17 mouse cellular contexts compared by ENCODE assay signal in the genomic region with DNA sequence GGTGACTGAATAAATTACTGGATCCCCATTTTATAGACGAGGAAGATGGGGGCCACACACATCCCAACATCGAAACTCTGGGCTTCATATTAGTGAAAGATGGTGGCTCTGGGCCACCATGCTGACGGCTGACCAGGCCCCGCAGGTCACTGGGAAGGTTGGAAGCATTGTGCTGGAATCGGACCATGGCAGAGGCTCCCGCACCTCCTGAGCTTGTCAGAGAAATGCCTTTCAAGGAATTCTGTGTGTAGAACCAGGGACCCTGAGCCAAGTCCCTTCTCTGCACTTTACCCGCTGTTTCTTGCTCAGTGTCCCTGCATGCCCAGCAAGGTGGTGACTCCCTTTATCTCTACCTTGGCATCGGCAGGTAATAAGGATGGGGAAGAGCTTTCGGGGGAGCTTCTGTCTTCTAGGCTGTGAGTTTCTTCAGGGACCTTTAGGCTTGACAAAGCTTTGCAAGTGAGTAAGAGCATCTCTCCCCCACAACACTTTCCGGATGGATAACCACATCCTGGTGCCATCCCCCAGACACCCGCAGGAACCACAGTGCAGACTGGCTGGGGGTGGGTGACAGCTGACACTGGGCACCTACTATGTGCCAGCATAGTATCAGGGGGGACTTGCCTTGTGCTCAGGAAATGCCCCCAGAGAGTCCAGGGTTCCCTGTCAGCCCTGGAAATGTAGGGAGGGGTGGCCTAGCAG. TPM values are rescaled to one million over a fixed set of nuclear protein-coding genes. Genes with fewer than 3 reads are reported as not detected.
A peak's percentile ranks its signal among the peaks of the same experiment; 100 is the strongest.
DNase-seq lines count a peak whose midpoint lies in the region; ATAC-seq lines count a peak whose summit lies in the region.
"Had no signal": no experiment of that assay in that cellular context is flagged by ENCODE, and none has a peak within 500 bp of the region (broad histone marks: within the 10 kb centered on the region; RNA-seq: fewer than 3 reads in every experiment).

No protein-coding gene starts in this region.

- no peak overlapping the region for H3K27ac ChIP-seq in hindbrain, embryonic 13.5 days
- H3K27ac ChIP-seq: forebrain, embryonic 15.5 days; heart, adult 2 months; kidney, postnatal 0 days; liver, embryonic 14.5 days had no signal

- 74% methylated on average over 11 of the region's 11 CpGs for WGBS in hindbrain, embryonic 13.5 days

- H3K4me3 ChIP-seq in hindbrain, embryonic 13.5 days = no peak overlapping the region
- H3K4me3 ChIP-seq: heart, adult 2 months had no signal

- H3K36me3 ChIP-seq in hindbrain, embryonic 13.5 days = no peaks in the 10 kb centered on the region
- H3K36me3 ChIP-seq: forebrain, embryonic 15.5 days had no signal

- no peak for ATAC-seq in cerebellum, adult (ENCODE audit: insufficient number of reproducible peaks, low FRiP score, low TSS enrichment)
- ATAC-seq in activated CD4-positive, CD25-positive, alpha-beta regulatory T cell, adult 4 months = peak; percentile 43
- no peak for ATAC-seq in hindbrain, embryonic 13.5 days (ENCODE audit: low FRiP score)
- ATAC-seq: forebrain, embryonic 15.5 days had no signal

- no peak overlapping the region for H3K4me2 ChIP-seq in hindbrain, embryonic 13.5 days

- H3K4me1 ChIP-seq in hindbrain, embryonic 13.5 days (replicated peaks) = peaks cover 10% of the 10 kb centered on the region

- no peak overlapping the region for H3K9ac ChIP-seq in hindbrain, embryonic 13.5 days
- H3K9ac ChIP-seq: forebrain, embryonic 15.5 days; liver, embryonic 14.5 days had no signal

- no peaks in the 10 kb centered on the region for H3K9me3 ChIP-seq in hindbrain, embryonic 13.5 days
- H3K9me3 ChIP-seq: forebrain, embryonic 15.5 days had no signal

- DNase-seq in cerebellum, adult 9-10 months = peak; percentile 61
- DNase-seq in 416B (ENCODE audit: low read depth) = peak; percentile 70
- DNase-seq in naive thymus-derived CD4-positive, alpha-beta T cell, adult 2 months (ENCODE audit: low read depth) = peak; percentile 47
- DNase-seq in lung, postnatal 14 days = no peak
- no peak for DNase-seq in kidney, postnatal 36 days
- DNase-seq: B cell, adult 2 months; heart, adult 2 months; heart, postnatal 14 days; right cerebral cortex, postnatal 4 days had no signal

- peaks cover 63% of the 10 kb centered on the region for H3K27me3 ChIP-seq in hindbrain, embryonic 13.5 days

RNA-seq across cellular contexts. Expression of gene Syt12, which starts 1.9 kb away (rescaled TPM):
- polyA plus RNA-seq in activated CD4-positive, CD25-positive, alpha-beta regulatory T cell, adult 4 months (2017; shearing (Covaris generic)) = under 1 TPM in 1 of 2 experiments, not detected in 1; 0.14 TPM
- polyA plus RNA-seq in hindbrain, embryonic 13.5 days (2015; fragmentation: Nextera tagmentation; extraction: Ambion mirVana) = 2.9 and 3.6 TPM in 2 replicates

RNA-seq across cellular contexts. Expression of gene 2010003K11Rik, which starts 23.0 kb away (rescaled TPM):
- not detected for polyA plus RNA-seq in activated CD4-positive, CD25-positive, alpha-beta regulatory T cell, adult 4 months (2017; shearing (Covaris generic))
- polyA plus RNA-seq in hindbrain, embryonic 13.5 days (2015; fragmentation: Nextera tagmentation; extraction: Ambion mirVana) = not detected in 2 replicates
- polyA plus RNA-seq: brain, embryonic 14.5 days; forebrain, embryonic 15.5 days; limb, embryonic 11.5 days had no signal

RNA-seq across cellular contexts. Expression of gene Pcx, which starts 34.9 kb away (rescaled TPM):
- 1 to 10 TPM; 1.0 to 1.5 TPM for polyA plus RNA-seq in activated CD4-positive, CD25-positive, alpha-beta regulatory T cell, adult 4 months (2017; shearing (Covaris generic))
- polyA plus RNA-seq in hindbrain, embryonic 13.5 days (2015; fragmentation: Nextera tagmentation; extraction: Ambion mirVana) = 22.5 and 24.3 TPM in 2 replicates

RNA-seq across cellular contexts. Expression of gene Rhod, which starts 36.1 kb away (rescaled TPM):
- polyA plus RNA-seq in activated CD4-positive, CD25-positive, alpha-beta regulatory T cell, adult 4 months (2017; shearing (Covaris generic)) = 1 to 10 TPM; 1.9 to 3.2 TPM
- 7.0 and 7.8 TPM in 2 replicates for polyA plus RNA-seq in hindbrain, embryonic 13.5 days (2015; fragmentation: Nextera tagmentation; extraction: Ambion mirVana)

Comparison
In these comparisons a context has a peak if more than half of its experiments do, and no peak if none do; other contexts are left out.
1. DNase-seq: peak in cerebellum, adult 9-10 months (single experiment), 416B (single experiment) and naive thymus-derived CD4-positive, alpha-beta T cell, adult 2 months (single experiment); none in lung, postnatal 14 days (single experiment) and kidney, postnatal 36 days (0 of 2).